Mouse (Mus musculus) limb, embryonic 12.5 days (tissue): ENCODE results near the gene Rab7. TPM values are rescaled to one million over a fixed set of nuclear protein-coding genes. Genes with fewer than 3 reads are reported as not detected.

ENCODE experiments used
- ATAC-seq: fragments of 200-750 bp; cut with Nextera tagmentation; 2 replicates; pipeline ENCODE4 v1.8.0; 2017; ENCODE audit warnings: low read depth, moderate TSS enrichment; ENCODE audit not compliant: insufficient number of reproducible peaks, insufficient read depth, low FRiP score, low TSS enrichment
- H3K27ac ChIP-seq: fragments of 300-500 bp; sonication (generic); 2 replicates; pipeline ENCODE4 v1.5.1; 2016; ENCODE audit warnings: mild to moderate bottlenecking, moderate library complexity
- H3K27me3 ChIP-seq: fragments of 300-500 bp; sonication (generic); 2 replicates; pipeline ENCODE4 v1.6.1; 2016; ENCODE audit warnings: mild to moderate bottlenecking, moderate library complexity
- H3K36me3 ChIP-seq: fragments of 300-500 bp; sonication (generic); 2 replicates; pipeline ENCODE4 v1.6.1; 2016; ENCODE audit warnings: mild to moderate bottlenecking, moderate library complexity
- H3K4me1 ChIP-seq: fragments of 300-500 bp; sonication (generic); replicated peaks from 2 replicates; pipeline ENCODE4 v1.6.1; 2016
- H3K4me2 ChIP-seq: fragments of 300-500 bp; sonication (generic); 2 replicates; pipeline ENCODE4 v1.6.1; 2016; ENCODE audit warnings: mild to moderate bottlenecking, moderate library complexity
- H3K4me3 ChIP-seq: fragments of 300-500 bp; sonication (generic); replicated peaks from 2 replicates; pipeline ENCODE4 v1.5.1; 2016; ENCODE audit warnings: mild to moderate bottlenecking
- H3K9ac ChIP-seq: fragments of 300-500 bp; sonication (generic); replicated peaks from 2 replicates; pipeline ENCODE4 v1.6.1; 2016; ENCODE audit warnings: mild to moderate bottlenecking, moderate library complexity
- H3K9me3 ChIP-seq: fragments of 300-500 bp; sonication (generic); 2 replicates; pipeline ENCODE4 v1.6.1; 2016; ENCODE audit warnings: mild to moderate bottlenecking, moderate library complexity
- WGBS: fragments of 180-500 bp; shearing (Covaris S2); methylation state at CpG from one replicate; pipeline ENCODE4 v1.1.7; 2016; 5-methylcytosine and 5-hydroxymethylcytosine counted together
- polyA plus RNA-seq: library from polyadenylated mRNA; unstranded; fragments of >200 nt; fragmentation: Nextera tagmentation; extraction: Ambion mirVana; gene quantifications from 2 replicates; pipeline ENCODE4 v1.2.1, GENCODE M21; 2016

Rab7 gene
- 154 and 171 TPM in 2 replicates for polyA plus RNA-seq

- WGBS = 2% methylated on average over 80 of the region's 82 CpGs
- Histone ChIP-seq H3K9me3 (no peaks in the 10 kb centered on the region), H3K4me1 (peaks cover 19% of the 10 kb centered on the region), H3K36me3 (peaks cover 8% of the 10 kb centered on the region; the same call in 1 of the 2 replicates), H3K4me3 (peak within 1 kb of the TSS; percentile 98), H3K27me3 (peaks cover 10% of the 10 kb centered on the region; the same call in 1 of the 2 replicates), H3K4me2 (peak within 1 kb of the TSS; percentile 94), H3K9ac (peak within 1 kb of the TSS; percentile 94), H3K27ac (peak within 1 kb of the TSS; percentile 85)
- ATAC-seq = peak; percentile 97
These were observed at the start of gene Rab7 for GRCm38 (mm10) chr6:88044577-88045405. TSS of gene Rab7 (minus strand) at chr6:88045270.

DNA sequence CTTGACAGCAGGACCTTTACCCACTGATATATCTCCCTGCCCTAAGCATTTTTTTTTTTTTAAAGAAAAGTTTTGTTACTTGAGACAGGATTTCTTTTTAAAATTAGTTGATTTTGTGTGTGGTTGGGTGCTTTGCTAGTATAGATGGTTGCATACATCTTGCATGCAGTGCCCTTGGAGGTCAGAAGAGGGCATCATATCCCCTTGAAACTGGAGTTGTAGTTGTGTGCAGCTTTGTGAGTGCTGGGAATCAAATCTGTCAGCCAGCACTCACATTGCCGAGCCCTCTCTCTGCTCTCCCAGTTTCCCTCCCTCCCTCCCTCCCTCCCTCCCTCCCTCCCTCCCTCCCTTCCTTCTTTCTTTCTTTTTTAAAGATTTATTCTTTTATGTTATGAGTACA is 43.9 kb upstream of the Rab7 start:
- H3K4me2 ChIP-seq = no peak overlapping the region
- peaks cover 21% of the 10 kb centered on the region for H3K4me1 ChIP-seq
- 93% methylated on average over 1 of the region's 1 CpGs for WGBS
- H3K4me3 ChIP-seq = no peak overlapping the region
- no peaks in the 10 kb centered on the region for H3K27me3 ChIP-seq
- ATAC-seq = no peak
- no peak overlapping the region for H3K27ac ChIP-seq
- peaks cover 59% of the 10 kb centered on the region for H3K36me3 ChIP-seq
- H3K9me3 ChIP-seq = no peaks in the 10 kb centered on the region
- no peak overlapping the region for H3K9ac ChIP-seq

GRCm38 (mm10) chr6:88084278-88085151 is 39.4 kb upstream of the Rab7 start, which contains the start of gene Rpn1:
TSS of gene Rpn1 (plus strand) at chr6:88084482.
- H3K9ac ChIP-seq = peak within 1 kb of the TSS; percentile 90
- H3K27me3 ChIP-seq = 0 out of 2 replicates have a peak, but pooled peaks cover 3% of the 10 kb centered on the region
- H3K9me3 ChIP-seq = no peaks in the 10 kb centered on the region
- peak within 1 kb of the TSS; percentile 83 for H3K27ac ChIP-seq
- peak; percentile 90 for ATAC-seq
- H3K4me1 ChIP-seq = peaks cover 24% of the 10 kb centered on the region
- H3K36me3 ChIP-seq = peaks cover 16% of the 10 kb centered on the region
- peak within 1 kb of the TSS; percentile 94 for H3K4me3 ChIP-seq
- H3K4me2 ChIP-seq = peak within 1 kb of the TSS; percentile 84
- under 1% methylated on average over 70 of the region's 71 CpGs for WGBS

DNA sequence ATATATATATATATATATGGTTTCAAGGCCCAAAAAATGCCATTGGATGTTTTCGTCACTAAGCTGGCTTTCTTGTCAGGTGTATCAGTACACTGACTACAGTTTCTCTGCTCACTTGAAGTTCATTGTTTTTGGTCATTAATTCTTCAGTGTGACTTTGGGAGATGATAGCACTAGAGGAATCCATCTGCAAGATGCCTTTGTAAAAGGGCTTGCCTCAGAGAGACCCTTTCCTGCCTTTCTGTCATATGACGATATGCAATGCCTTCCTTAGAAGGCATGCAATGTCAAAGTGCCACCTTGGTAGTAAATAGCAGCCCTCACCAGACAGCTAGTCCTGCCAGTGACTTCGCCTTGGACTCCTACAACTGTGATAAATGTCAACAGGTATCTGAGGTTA is 38.6 kb upstream of the Rab7 start:
- no peaks in the 10 kb centered on the region for H3K9me3 ChIP-seq
- H3K36me3 ChIP-seq = peaks cover 8% of the 10 kb centered on the region
- H3K4me1 ChIP-seq = peaks cover 24% of the 10 kb centered on the region
- no peak overlapping the region for H3K9ac ChIP-seq
- H3K27ac ChIP-seq = no peak overlapping the region
- WGBS = 65% methylated on average over 3 of the region's 3 CpGs
- ATAC-seq = no peak
- peaks cover 8% of the 10 kb centered on the region; the same call in 1 of the 2 replicates for H3K27me3 ChIP-seq
- H3K4me3 ChIP-seq = peak overlapping the region; percentile 94
- peak overlapping the region; percentile 84 for H3K4me2 ChIP-seq

DNA sequence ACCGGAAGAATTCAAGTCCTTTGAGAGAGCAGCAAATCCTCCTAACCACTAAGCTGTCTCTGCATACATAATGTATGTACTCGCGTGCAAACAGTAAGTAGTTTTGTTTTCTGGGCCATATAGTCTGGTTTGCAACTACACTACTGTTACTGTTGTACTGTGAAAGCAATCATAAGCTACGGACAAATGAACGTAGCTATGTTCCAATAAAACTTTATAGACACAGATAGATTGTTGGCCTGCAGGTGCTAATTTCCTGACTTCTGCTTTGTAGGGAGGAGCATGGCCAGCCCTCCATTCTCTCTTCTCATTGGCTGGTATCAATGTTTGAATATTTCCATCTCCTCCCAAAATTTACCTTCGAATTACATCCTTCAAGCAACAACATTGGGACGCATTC is 38.0 kb upstream of the Rab7 start:
- Histone ChIP-seq H3K4me1 (peaks cover 24% of the 10 kb centered on the region), H3K27ac (no peak overlapping the region), H3K4me2 (no peak overlapping the region), H3K27me3 (peaks cover 8% of the 10 kb centered on the region; the same call in 1 of the 2 replicates), H3K4me3 (no peak overlapping the region), H3K36me3 (0 out of 2 replicates have a peak, but pooled peaks cover 2% of the 10 kb centered on the region), H3K9me3 (no peaks in the 10 kb centered on the region), H3K9ac (no peak overlapping the region)
- WGBS = 82% methylated on average over 7 of the region's 7 CpGs
- ATAC-seq = no peak

GRCm38 (mm10) chr6:88075960-88076517 is 31.0 kb upstream of the Rab7 start:
- no peak overlapping the region for H3K9ac ChIP-seq
- H3K27me3 ChIP-seq = peaks cover 8% of the 10 kb centered on the region; the same call in 1 of the 2 replicates
- no peak for ATAC-seq
- H3K4me3 ChIP-seq = no peak overlapping the region
- 90% methylated on average over 1 of the region's 1 CpGs for WGBS
- no peaks in the 10 kb centered on the region for H3K36me3 ChIP-seq
- no peak overlapping the region for H3K27ac ChIP-seq
- H3K4me2 ChIP-seq = peak overlapping the region; percentile 65; the same call in 1 of the 2 replicates
- H3K4me1 ChIP-seq = 0 out of 2 replicates have a peak, but pooled peaks cover 3% of the 10 kb centered on the region
- no peaks in the 10 kb centered on the region for H3K9me3 ChIP-seq

DNA sequence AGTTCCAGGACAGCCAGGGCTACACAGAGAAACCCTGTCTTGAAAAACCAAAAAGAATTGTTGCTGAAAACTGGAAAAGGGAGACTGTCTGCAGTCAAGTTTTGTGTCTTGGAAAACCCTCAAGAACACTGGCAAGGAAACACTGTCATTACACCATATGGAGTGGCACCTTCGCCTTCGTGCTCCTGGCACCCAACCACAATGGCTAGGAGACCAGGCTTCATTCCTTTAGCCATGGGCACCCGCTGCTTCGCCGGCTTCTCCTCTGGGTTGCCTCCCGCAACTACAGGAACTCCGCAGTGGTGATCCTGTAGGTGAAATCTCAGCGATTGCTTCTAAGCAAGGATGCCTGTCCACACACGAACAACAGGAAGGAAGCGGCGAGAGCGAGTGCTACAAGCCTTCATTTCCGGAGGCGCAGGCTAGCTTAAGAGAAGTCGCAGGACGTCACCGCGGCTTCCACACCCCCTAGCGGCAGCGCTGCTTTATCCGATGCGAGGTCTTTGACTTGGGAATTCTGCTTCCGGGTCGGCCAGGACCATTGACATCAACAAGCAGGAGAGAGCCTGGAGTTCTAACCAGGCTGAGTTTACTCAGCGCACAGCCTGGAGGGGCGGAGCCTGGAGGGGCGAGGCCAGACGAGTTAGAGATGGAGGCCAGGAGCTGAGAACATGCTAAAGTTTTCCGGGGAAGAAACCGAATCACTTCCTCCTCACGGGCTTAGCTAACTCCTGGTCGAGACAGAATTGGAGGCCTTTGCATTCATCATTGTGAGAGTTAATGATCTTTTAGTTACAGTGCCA is 29.9 kb upstream of the Rab7 start:
- H3K9ac ChIP-seq = peak overlapping the region; percentile 47
- peak overlapping the region; percentile 44 for H3K4me3 ChIP-seq
- peak overlapping the region; percentile 86 for H3K27ac ChIP-seq
- peak overlapping the region; percentile 65 for H3K4me2 ChIP-seq
- no peaks in the 10 kb centered on the region for H3K36me3 ChIP-seq
- H3K4me1 ChIP-seq = 0 out of 2 replicates have a peak, but pooled peaks cover 3% of the 10 kb centered on the region
- H3K27me3 ChIP-seq = peaks cover 6% of the 10 kb centered on the region; the same call in 1 of the 2 replicates
- no peaks in the 10 kb centered on the region for H3K9me3 ChIP-seq
- ATAC-seq = peak; percentile 94
- WGBS = 5% methylated on average over 32 of the region's 32 CpGs

DNA sequence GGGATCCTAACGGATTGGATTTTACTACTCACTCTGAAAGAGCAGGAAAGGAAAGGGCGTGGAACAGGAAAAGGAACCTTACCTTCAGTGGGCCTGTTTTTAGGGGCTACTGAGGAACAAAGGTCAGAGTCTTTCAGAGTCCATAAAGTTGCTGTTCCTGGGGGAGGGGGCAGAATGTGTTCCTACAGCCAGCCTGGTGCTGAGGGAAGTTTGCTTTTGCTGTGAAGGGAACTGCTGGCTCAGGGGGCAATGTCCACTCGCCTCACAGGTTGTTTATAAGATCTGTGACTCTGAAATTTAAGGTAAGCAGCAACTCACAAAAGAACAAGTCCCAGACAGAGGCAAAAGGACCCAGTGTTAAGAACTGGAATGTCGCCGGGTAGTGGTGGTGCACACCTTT is 26.1 kb upstream of the Rab7 start:
- no peaks in the 10 kb centered on the region for H3K36me3 ChIP-seq
- no peak overlapping the region for H3K9ac ChIP-seq
- no peak overlapping the region for H3K4me3 ChIP-seq
- 0 out of 2 replicates have a peak, but pooled peaks cover 3% of the 10 kb centered on the region for H3K4me1 ChIP-seq
- H3K9me3 ChIP-seq = no peaks in the 10 kb centered on the region
- no peak overlapping the region for H3K4me2 ChIP-seq
- ATAC-seq = no peak
- 67% methylated on average over 5 of the region's 5 CpGs for WGBS
- H3K27me3 ChIP-seq = no peaks in the 10 kb centered on the region; the same call in 1 of the 2 replicates
- H3K27ac ChIP-seq = no peak overlapping the region

DNA sequence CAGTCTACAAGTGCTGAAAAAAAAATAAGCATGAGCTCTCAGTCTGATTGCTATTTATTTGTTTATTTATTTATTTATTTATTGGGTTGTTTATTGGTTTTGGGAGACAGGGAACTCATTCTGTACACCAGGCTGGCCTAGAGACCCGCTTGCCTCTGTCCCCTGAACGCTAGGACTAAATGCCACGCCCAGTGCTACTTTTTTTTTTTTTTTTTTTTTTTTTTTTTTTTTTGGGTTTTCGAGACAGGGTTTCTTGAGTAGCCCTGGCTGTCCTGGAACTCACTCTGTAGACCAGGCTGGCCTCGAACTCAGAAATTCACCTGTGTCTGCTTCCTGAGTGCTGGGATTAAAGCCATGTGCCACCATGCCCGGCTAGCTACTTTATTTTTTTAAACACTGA is 25.4 kb upstream of the Rab7 start:
- H3K4me1 ChIP-seq = 0 out of 2 replicates have a peak, but pooled peaks cover under 1% of the 10 kb centered on the region
- H3K4me2 ChIP-seq = no peak overlapping the region
- no peaks in the 10 kb centered on the region; the same call in 1 of the 2 replicates for H3K27me3 ChIP-seq
- ATAC-seq = no peak
- 73% methylated on average over 6 of the region's 6 CpGs for WGBS
- H3K4me3 ChIP-seq = no peak overlapping the region
- no peak overlapping the region for H3K27ac ChIP-seq
- no peaks in the 10 kb centered on the region for H3K36me3 ChIP-seq
- no peaks in the 10 kb centered on the region for H3K9me3 ChIP-seq
- no peak overlapping the region for H3K9ac ChIP-seq

DNA sequence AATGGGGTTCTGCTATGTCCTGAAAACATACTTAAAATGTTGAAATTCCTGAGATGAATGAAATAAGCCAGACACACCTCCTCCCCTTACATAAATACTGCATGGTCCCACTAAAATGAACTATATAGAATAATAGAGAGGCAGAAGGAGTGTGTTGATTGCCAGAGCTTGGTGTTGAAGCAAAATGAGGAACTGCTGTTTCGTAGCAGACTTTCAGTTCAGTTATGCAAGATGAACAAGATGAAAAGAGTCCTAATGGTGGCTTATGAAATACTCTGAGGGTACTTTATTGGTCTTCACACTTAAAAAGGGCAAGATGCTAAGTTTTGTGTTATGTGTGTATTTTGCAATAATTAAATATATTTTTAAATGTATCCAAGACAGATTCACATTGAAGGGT is 23.7 kb upstream of the Rab7 start:
- no peaks in the 10 kb centered on the region for H3K9me3 ChIP-seq
- no peak overlapping the region for H3K4me3 ChIP-seq
- no peaks in the 10 kb centered on the region for H3K4me1 ChIP-seq
- H3K27ac ChIP-seq = no peak overlapping the region
- no peak overlapping the region for H3K9ac ChIP-seq
- no peaks in the 10 kb centered on the region for H3K36me3 ChIP-seq
- 94% methylated on average over 1 of the region's 1 CpGs for WGBS
- H3K4me2 ChIP-seq = no peak overlapping the region
- no peaks in the 10 kb centered on the region; the same call in 1 of the 2 replicates for H3K27me3 ChIP-seq
- ATAC-seq = no peak
